Mouse (Mus musculus) macrophage (primary cell): ENCODE data around the gene Iqsec1. TPM values are rescaled to one million over a fixed set of nuclear protein-coding genes. Genes with fewer than 3 reads are reported as not detected.

Source experiments
- H3K27ac ChIP-seq: fragments of 350-480 bp; formaldehyde crosslinking; 2 replicates; pipeline ENCODE4 v1.9.0; 2021
- H3K36me3 ChIP-seq: fragments of 350-480 bp; formaldehyde crosslinking; 2 replicates; pipeline ENCODE4 v1.9.0; 2021; ENCODE audit errors: inconsistent target
- H3K4me3 ChIP-seq: fragments of 350-480 bp; formaldehyde crosslinking; 2 replicates; pipeline ENCODE4 v1.9.0; 2021; ENCODE audit errors: inconsistent target
- H3K79me2 ChIP-seq: fragments of 350-480 bp; formaldehyde crosslinking; 2 replicates; pipeline ENCODE4 v1.9.0; 2021; ENCODE audit errors: inconsistent target
- WGBS: methylation state at CpG from one replicate; pipeline ENCODE4 v1.1.7; 2026; ENCODE audit warnings: inconsistent platforms; ENCODE audit not compliant: missing documents; 5-methylcytosine and 5-hydroxymethylcytosine counted together
- polyA plus RNA-seq: library from polyadenylated mRNA; stranded (reverse); fragments of 250-400 nt; gene quantifications from 3 replicates; pipeline ENCODE4 v1.2.4, GENCODE M21; 2018; ENCODE audit warnings: inconsistent platforms

Iqsec1 gene
- polyA plus RNA-seq, 1 experiment from 2014 or later, result 135 TPM

DNA sequence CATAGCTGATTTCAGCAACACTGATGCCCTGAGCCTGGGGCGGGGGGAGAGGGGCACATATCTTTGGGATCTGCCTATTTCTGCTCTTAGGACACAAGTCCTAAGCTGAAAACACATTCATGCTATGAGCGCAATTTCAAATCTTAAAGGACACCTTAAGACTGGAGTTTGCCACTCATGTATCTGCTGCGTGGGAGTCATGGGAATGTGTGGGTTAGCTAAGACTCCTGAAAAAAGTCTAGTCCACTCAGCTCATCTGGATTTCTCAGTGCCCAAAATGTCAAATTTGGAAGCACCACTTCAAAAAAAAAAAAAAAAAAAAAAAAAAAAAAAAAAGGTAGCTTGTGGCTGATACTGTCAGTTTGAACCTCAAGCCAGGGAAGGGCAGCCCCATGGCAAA is 63.7 kb downstream of the Iqsec1 start:
- no peaks in the 10 kb centered on the region for H3K79me2 ChIP-seq
- 95% methylated on average over 3 of the region's 3 CpGs for WGBS
- H3K27ac ChIP-seq, result no peak overlapping the region
- no peaks in the 10 kb centered on the region for H3K36me3 ChIP-seq
- no peak overlapping the region for H3K4me3 ChIP-seq

DNA sequence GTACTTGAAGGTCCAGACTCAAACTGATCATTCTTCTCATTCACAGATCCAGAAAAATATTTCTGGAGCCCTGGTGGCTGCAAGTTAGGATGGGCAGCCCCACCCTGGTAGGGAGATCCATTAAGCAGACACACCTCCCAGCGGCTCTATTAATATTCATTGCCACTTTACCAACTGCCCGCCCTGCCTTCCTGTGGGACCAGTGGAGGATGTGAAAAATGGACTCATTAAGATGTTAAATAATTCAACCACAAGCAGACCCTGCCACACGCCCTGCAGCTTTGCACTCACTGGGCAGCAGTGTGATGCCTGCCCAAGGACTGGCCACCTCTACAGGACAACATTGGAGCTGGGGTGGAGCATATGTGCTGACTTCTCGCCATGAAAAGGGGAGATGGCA is 64.1 kb downstream of the Iqsec1 start:
- H3K36me3 ChIP-seq, result no peaks in the 10 kb centered on the region
- H3K27ac ChIP-seq, result no peak overlapping the region
- 66% methylated on average over 4 of the region's 4 CpGs for whole genome bisulfite sequencing
- no peaks in the 10 kb centered on the region for H3K79me2 ChIP-seq
- H3K4me3 ChIP-seq, result no peak overlapping the region

DNA sequence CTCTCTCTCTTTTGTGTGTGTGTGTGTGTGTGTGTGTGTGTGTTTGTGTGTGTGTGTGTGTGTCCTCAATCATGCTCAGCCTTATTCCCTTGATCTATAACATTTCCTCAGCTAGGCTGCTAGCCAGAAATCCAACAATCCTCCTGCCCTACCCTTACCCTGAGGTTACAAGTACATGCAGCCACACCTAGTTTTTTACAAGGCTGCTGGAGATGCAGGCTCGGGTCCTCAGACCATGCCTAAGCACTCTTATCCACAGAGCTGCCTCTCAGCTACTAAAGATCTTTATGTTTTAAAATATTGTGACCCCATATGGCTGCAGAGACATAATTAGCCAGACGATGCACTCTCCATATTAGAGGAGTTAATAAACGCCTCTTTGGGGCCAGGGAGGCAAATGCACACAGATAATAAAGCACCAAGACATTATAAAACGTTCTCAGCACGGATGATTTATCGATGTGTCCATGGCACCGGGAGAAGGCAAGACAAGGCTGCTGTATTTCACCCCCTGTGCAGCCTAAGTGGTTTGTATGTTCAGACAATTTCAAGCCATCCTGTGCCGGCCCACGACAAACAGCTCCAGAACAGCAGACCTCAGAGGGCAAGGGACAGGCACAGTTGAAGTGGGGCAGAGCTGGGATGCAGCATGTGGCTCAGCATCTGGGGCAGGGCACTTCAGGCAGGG is 67.1 kb downstream of the Iqsec1 start:
- H3K27ac ChIP-seq, result no peak overlapping the region
- no peaks in the 10 kb centered on the region for H3K36me3 ChIP-seq
- no peak overlapping the region for H3K4me3 ChIP-seq
- no peaks in the 10 kb centered on the region for H3K79me2 ChIP-seq
- WGBS, result 85% methylated on average over 9 of the region's 9 CpGs

DNA sequence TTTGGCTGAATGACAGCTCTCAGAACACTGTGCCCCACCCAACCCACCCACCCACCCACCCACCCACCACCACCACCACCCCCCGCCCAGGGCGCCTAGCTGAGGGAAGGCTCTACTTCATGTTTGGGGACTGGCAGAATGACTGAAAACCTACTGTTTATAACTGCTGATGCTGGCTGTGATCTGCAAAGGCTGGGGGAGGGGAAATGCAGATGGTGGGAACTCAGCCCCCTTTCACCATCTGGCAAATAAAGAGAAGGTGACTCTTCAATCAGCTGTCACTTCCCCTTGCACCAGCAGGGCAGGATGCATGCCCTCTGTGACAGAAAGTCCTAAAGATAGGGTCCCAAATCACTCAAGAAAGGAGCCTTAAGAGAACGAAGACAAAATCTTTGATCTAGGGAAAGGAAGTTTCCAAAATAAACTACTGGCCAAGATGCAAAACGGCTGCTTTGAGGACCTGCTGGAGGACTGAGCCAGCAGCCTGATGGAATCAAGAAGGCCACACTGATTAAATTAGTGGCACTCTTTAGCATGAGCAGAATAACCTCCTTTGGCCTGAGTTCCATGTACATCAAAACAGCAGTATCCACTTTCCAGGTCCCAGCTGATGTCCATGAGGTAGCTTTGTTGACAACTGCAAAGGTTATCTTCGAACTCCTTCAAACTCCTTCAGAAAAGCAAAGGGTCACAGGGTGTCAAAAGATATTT is 67.8 kb downstream of the Iqsec1 start:
- H3K27ac ChIP-seq, result no peak overlapping the region
- H3K36me3 ChIP-seq, result no peaks in the 10 kb centered on the region
- WGBS, result 71% methylated on average over 5 of the region's 5 CpGs
- H3K79me2 ChIP-seq, result no peaks in the 10 kb centered on the region
- H3K4me3 ChIP-seq, result no peak overlapping the region

DNA sequence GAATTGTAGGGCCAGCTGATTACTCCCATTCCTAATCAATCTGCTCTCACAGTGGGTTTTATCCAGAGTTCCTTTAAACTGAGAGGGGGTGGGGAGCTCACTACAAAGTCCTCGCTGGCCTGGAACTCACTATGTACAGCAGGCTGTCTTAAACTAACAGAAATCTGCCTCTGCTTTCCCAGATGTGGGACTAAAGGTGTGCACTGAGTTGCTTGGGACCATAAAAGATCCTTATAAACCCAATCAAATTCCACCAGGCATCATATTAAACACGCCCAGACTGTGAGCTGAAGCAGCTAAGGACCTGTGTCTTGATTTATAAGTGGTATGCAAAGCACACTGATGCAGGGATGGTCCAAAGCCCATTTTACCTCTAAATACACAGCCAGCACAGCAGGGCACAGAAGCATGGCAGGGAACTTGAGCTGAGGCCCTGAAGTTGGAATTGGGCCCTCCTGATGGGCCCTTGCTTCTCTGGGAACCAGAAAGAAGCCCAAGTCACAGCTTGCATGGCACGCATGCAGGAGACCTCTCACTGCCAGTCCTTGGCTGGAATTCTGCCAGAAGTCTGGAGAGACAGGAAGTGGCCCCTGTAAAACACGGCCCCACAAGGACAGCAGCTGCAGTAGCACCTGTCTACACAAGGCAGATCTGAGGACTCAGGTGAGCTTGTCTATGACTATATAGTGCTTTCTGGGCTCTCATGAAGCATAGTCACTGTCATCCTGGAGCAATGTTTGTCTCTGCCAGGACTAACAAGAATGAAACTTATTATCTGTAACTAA is 68.7 kb downstream of the Iqsec1 start:
- Histone ChIP-seq H3K36me3 (no peaks in the 10 kb centered on the region), H3K4me3 (no peak overlapping the region), H3K79me2 (no peaks in the 10 kb centered on the region), H3K27ac (no peak overlapping the region)
- WGBS, result 46% methylated on average over 4 of the region's 4 CpGs

DNA sequence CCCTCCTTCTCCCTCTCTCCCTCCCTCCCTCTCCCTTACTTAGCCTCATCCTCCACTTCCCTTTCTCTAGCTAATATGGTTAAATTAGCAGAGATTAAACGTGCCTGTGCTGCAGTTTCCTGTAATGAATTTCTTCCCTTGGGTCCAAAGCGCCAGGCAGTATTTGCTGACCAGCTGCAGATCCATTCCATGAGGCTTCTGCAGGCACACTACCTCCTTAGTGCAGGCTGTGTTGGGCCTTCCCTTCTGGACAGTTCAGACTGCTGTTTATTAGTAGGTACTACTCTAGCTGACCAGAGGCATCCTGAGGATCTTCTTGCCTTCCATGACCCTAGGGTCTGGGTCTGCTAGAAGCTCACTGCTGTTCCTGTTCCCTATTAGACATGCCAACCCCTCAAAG is 72.9 kb downstream of the Iqsec1 start:
- H3K4me3 ChIP-seq, result no peak overlapping the region
- H3K79me2 ChIP-seq, result no peaks in the 10 kb centered on the region
- H3K27ac ChIP-seq, result no peak overlapping the region
- WGBS, result 31% methylated on average over 2 of the region's 2 CpGs
- H3K36me3 ChIP-seq, result no peaks in the 10 kb centered on the region

DNA sequence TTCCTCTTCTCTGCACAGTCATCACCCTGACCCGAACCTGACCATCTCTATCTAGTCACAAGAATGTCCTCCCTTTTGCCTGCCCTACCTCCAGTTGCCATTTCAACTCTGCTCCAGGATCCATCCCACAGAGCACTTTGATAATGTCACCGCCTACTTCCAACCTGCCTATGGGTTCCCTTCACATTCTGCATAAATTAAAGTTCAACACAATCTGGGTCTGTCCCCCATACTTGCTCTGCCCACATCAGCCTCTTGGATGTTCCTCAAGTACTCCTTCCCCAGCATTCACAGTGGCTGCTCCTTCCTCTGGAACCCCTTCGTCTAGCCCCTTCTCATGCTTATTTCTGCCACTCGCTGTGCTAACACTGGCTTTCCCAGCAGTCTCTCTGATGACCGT is 74.7 kb downstream of the Iqsec1 start:
- no peaks in the 10 kb centered on the region for H3K79me2 ChIP-seq
- no peak overlapping the region for H3K4me3 ChIP-seq
- WGBS, result 87% methylated on average over 5 of the region's 5 CpGs
- no peaks in the 10 kb centered on the region for H3K36me3 ChIP-seq
- H3K27ac ChIP-seq, result no peak overlapping the region

DNA sequence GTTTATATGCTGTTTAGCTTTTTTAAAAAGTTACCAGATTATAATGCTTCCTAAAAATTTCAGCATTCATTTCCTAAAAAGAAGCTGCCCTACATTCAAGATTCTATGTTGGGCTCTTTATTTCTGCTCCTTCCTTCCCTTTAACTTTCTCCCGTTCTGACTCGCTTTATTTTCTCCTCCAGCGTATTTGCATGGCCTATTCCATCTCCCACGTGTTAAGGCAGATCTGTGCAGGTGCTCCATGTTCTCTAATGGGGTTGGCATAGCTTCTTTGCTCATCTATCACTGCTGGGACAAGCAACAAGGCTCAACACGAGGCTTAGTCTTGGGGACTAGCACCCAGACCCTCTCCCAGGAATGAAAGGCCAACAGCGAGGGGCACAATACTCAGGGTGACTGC is 75.7 kb downstream of the Iqsec1 start:
- WGBS, result 82% methylated on average over 6 of the region's 6 CpGs
- Histone ChIP-seq H3K79me2 (no peaks in the 10 kb centered on the region), H3K4me3 (no peak overlapping the region), H3K27ac (no peak overlapping the region), H3K36me3 (no peaks in the 10 kb centered on the region)

DNA sequence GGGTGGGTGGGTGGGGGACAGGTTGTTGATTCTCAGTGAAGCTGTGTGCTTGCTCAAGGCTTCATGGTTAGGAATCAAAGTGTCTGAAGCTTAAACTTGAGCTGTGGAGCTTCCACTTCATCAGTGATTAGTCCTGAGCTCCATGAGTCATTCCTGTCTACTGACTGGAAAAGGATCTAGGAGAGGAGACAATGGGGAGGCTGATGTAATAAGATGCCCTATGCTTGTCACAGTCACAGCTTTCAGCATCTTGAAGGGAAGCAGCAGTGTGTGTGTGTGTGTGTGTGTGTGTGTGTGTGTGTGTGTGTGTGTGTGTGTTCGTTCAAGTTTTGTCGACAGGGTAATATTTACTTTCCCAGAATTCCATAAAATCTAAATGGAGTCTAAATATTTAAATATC is 84.3 kb downstream of the Iqsec1 start:
- no CpG with 5 or more reads among the region's 2 CpGs for WGBS
- no peaks in the 10 kb centered on the region for H3K36me3 ChIP-seq
- H3K27ac ChIP-seq, result no peak overlapping the region
- no peaks in the 10 kb centered on the region for H3K79me2 ChIP-seq
- H3K4me3 ChIP-seq, result no peak overlapping the region

DNA sequence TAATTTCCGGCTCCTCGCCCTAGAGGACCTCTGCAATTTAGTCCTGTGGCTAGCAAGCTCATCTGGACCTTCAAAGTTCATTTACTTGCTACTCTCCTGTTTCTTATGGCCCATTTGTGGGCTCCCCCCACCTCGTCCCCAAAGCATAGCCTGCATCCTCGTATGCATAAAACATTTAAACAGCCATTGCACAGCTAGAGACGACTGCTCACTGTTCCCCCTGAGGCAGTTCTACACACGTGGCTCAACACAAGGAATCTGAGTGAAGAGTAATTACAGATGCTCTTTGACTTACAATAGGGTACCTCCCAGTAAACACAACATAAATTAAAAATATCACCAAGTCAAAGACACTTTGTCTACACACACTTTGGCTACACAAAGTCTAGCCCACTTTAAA is 88.2 kb downstream of the Iqsec1 start:
- Histone ChIP-seq H3K79me2 (no peaks in the 10 kb centered on the region), H3K4me3 (no peak overlapping the region), H3K36me3 (no peaks in the 10 kb centered on the region), H3K27ac (no peak overlapping the region)
- 76% methylated on average over 6 of the region's 6 CpGs for WGBS

DNA sequence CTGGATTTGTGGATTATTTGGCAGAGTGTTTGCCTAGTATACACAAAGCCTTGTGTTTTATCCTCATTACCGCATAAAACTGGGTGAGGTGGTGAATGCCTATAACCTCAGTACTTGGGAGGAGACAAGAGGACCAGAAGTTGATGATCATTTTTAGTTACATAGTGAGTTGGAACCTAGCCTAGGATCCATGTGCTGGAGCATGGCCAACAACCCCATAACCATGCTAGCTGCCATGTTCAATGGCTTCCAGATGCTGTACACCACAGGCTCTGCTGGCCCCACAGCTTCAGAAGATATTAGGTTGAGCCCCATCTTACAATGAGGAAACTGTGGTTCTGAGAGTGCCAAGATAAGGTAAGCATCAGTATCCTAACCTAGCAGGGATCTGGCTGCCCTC is 89.2 kb downstream of the Iqsec1 start:
- H3K4me3 ChIP-seq, result no peak overlapping the region
- H3K27ac ChIP-seq, result no peak overlapping the region
- no peaks in the 10 kb centered on the region for H3K79me2 ChIP-seq
- no peaks in the 10 kb centered on the region for H3K36me3 ChIP-seq
- WGBS, result 100% methylated on average over 1 of the region's 1 CpGs

DNA sequence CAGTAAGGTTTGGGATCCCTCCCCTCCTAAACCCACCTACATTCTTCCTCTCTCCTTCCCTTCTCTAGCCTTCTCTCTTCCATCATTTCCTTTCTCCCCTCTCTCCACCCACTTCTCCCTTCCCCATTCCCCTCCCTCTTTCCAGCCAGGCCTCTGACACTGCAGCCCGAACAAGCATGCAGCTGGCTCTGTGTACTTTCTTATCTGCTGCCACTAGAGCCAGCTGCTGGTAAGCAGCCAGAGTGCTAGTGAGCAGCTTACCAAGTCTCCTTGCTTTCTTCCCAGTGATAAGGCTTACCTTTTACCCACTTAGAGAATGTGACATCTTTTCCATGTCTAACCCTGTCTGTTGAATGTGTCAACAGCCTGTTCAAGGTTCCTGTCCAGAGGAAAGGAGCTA is 90.4 kb downstream of the Iqsec1 start:
- Histone ChIP-seq H3K27ac (no peak overlapping the region), H3K4me3 (no peak overlapping the region), H3K36me3 (no peaks in the 10 kb centered on the region), H3K79me2 (no peaks in the 10 kb centered on the region)
- 18% methylated on average over 1 of the region's 1 CpGs for WGBS

DNA sequence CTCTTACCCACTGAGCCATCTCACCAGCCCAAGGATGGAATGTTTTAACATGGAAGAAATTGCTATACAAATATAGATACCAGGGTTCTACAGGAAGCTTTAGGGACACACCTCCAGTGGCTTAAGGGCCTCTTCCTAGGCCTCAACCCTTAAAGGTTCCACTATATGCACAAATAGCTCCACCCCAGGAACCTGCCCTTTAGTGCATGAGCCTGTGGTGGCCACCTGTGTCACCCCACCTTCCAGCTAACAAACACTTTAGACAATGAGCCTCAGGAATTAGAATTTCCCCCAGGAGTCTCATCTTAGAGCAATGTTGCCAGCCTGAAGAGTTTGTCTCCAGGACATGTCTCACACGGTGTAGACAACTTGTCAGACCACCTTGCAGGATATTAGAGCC is 96.1 kb downstream of the Iqsec1 start:
- Histone ChIP-seq H3K79me2 (no peaks in the 10 kb centered on the region), H3K27ac (no peak overlapping the region), H3K36me3 (no peaks in the 10 kb centered on the region), H3K4me3 (no peak overlapping the region)
- 93% methylated on average over 1 of the region's 1 CpGs for WGBS

DNA sequence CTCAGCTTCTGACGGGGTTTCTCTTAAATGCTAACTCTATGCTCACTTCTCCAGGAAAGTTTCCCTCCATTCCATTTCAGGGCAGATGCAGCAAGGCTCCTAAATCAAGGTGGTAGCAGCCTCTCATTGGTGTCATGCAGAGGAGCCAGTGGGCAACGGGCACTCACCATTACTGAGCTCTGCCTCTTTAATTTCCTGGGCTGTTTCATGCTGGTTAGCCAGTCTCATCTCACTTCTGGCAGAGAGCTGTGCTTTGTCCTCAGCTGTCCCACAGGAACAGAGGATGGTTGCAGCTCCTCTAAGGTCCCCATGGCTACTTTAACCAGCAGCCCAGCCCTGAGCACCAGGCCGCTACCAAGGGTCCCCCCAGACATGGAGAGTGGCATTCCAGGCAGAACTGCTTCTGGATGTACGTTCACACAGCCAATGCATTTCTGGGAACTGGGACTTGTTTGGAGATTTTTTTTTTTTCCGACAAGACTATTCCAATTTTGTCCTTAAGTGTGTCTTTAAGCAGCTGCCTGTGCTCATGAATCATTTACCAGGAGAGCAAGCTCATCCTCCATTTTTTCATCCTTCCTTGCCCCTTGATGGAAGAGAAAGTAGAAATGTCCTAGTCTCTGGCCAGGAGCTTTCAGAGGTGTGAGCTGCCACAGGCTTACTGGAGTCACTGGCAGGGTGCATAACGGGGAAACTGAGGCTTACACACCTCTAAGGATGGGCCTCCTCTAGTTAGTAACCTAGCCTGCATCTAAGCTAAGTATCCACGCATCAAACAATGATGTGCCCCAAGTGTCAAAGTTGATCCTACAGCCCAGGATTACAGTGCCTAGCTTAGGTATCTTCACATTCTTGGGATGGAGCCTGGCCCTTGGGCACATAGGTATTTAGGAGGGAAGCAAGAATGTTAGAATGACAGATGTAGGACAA is 98.9 kb downstream of the Iqsec1 start:
- H3K36me3 ChIP-seq, result no peaks in the 10 kb centered on the region
- no peak overlapping the region for H3K4me3 ChIP-seq
- no peak overlapping the region for H3K27ac ChIP-seq
- H3K79me2 ChIP-seq, result no peaks in the 10 kb centered on the region
- WGBS, result 88% methylated on average over 7 of the region's 7 CpGs
